Mouse (Mus musculus) urinary bladder, postnatal 10 days (tissue): ENCODE measurements around the gene Fbrs.
A peak's percentile ranks its signal among the peaks of the same experiment; 100 is the strongest.
"Not testable (repeated sequence)": the region's sequence is repeated elsewhere in the genome, so short reads cannot be mapped to it uniquely, and the experiment has no call there.

Experiments
- DNase-seq: peaks from one replicate; pipeline ENCODE4 v3.0.0; 2022; ENCODE audit warnings: low spot score

Fbrs gene

GRCm38 (mm10) chr7:127478635-127479317 lies at the start of gene Fbrs:
Gene Fbrs (plus strand): TSS chr7:127479199.
- DNase-seq, result peak; percentile 91

DNA sequence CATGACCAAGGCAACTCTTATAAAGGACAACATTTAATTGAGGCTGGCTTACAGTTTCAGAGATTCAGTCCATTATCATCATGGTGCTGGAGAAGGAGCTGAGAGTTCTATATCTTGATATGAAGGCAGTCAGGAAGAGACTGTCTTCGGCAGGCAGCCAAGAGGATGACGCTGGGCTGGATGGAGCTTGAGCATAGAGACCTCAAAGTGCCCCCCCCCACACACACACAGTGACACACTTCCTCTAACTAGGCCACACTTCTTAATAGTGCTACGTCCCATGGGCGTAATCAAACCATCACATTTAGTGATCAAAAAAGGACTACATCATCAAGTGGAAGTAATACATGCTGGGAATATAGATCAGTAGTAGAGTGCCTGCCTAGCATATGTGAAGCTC lies 43.8 kb upstream of the Fbrs start:
- DNase-seq, result no peak

DNA sequence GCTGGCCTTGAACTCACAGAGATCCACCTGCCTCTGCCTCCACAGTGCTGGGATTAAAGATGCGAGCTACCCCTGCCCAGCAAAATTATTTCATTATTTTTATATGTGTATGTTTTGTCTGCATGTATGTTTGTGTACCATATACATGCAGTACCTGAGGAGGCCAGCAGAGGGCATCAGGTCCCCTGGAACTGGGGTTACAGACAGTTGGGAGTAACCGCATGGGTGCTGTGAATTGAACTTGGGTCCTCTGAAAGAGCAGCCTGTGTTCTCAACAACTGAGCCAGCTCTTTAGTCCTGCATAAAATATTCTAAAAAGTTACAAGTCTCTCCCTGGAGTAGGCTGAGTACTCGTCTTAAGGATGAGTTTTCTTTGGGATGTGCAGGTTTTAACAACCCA lies 41.3 kb upstream of the Fbrs start:
- no peak for DNase-seq

DNA sequence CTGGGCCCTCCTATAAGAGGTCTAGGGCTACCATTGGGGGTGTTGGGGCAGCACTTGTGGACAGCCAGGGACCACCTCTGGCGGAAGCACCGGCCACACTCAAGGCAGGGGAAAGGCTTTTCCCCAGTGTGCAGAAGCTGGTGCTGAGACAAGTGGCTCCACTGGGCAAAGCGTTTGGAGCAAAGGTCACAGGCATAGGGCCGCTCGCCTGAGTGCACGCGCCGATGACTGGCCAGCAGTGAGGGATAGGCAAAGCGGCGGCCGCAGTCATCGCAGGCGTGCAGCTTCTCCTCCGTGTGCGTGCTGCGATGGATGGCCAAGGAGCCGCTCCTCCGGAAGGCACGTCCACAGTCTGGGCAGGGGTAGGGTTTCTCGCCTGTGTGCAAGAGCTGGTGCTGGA lies 35.0 kb upstream of the Fbrs start:
- DNase-seq, result no peak

DNA sequence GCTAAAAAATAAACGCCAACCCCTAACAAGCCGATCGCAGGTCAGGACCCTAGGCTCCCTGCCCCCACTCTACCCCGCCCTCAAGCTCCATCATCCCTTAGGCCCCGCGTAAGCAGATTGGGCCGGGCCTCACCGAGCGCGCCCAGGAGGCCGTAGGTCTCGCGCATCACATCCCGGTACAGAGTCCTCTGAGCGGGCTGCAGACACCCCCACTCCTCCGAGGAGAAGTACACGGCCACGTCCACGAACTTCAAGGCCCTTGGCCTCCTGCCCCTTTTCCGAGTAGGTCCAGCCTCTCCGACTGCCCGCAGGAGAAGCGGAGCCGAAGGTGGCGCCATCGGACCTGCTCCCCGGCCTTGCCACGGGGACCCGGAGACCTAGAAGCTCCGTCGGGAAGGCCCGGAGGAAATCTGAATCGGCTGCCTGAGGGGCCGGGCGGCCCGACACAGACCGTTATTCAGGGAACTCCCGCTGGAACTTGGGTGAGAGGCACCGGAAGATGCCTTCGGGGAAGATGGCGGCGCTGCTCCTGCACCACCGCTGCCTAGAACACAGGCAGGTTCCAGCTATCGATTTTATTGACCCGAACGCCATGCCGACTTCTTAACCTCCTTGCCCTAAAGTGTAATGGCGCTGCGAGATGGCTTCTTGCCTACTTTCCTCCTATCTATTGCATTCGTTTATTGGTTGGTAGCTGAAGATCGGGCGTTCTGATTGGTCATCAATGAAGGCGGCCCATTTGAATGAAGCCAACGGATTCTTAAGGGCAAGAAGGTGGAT lies 30.3 kb upstream of the Fbrs start, which contains the start of gene Zfp689:
TSS of gene Zfp689 (minus strand) at position 638 of the 780 bp plus-strand sequence.
- DNase-seq, result peak; percentile 59

DNA sequence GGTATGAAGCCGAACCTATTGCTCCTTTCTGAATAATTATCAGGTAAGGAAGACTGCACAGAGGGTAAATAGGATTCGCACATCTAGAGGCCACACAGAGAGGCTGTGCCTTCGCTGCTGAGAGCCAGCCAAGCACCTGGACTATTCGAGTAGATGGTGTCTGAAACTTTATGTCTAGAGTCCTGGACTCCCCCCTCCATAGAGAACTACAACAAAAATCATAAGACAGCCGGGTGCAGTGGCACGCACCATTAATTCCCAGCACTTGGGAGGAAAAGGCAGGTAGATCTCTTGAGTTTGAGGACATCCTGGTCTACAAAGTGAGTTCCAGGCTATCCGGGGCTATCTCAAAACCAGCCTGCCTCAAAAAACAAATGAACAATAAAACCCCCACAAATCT lies 29.0 kb upstream of the Fbrs start:
- no peak for DNase-seq

GRCm38 (mm10) chr7:127453056-127453455 lies 25.9 kb upstream of the Fbrs start:
- no peak for DNase-seq

GRCm38 (mm10) chr7:127454905-127455304 lies 24.1 kb upstream of the Fbrs start:
- no peak for DNase-seq

GRCm38 (mm10) chr7:127458371-127459122 lies 20.5 kb upstream of the Fbrs start:
- DNase-seq, result not testable (repeated sequence)

GRCm38 (mm10) chr7:127459311-127459710 lies 19.7 kb upstream of the Fbrs start, which contains the start of gene Prr14:
Gene Prr14 (plus strand): TSS chr7:127459611.
- not testable (repeated sequence) for DNase-seq

DNA sequence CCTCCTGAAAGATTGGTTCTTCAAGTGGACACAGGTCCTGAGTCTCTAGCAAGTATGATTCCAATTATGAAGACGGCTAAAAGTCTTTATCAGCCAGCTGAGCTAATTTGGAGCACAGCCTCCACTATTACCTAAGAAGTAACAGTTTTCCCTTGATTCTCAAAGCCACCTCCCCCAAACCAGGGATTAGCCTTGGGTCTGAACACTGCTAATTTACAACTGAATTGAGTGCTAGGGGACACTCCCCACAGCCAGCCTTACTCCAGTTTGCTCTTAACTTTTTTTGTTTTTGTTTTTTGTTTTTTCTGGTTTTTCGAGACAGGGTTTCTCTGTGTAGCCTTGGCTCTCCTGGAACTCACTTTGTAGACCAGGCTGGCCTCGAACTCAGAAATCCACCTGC lies 13.8 kb upstream of the Fbrs start:
- no peak for DNase-seq

DNA sequence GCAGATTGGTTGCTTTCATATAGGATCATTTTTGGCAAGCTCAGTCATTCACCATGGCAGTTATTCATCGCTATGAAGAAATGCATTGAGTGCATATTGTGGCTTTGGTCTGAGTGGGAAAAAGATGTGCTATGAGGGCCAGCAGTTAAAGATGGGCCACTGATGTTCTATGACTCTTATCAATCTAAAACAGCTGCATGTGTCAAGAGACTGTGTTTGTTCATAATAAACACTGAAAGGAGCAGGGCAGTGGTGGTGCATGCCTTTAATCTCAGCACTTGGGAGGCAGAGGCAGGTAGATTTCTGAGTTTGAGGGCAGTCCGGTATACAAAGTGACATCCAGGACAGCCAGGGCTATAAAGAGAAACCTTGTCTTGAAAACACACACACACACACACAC lies 13.3 kb upstream of the Fbrs start:
- not testable (repeated sequence) for DNase-seq

DNA sequence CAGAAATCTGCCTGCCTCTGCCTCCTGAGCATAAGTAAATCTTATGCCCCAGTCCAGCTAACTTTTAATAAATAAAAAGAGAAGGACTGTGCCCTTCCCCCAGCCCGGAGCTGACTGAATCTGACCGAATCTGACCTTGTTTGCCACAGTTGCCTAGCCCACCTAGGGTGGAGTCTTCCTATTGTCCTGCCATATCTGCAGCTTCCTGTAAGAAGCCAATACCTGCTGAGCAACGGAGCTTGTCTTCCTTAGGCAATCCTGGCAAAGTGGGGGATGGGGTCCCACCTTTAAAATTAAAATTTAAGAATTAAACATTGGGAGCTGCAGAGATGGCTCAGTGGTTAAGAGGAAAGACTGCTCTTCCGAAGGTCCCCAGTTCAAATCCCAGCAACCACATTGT lies 12.4 kb upstream of the Fbrs start:
- no peak for DNase-seq

GRCm38 (mm10) chr7:127470011-127470715 lies 8.8 kb upstream of the Fbrs start:
- no peak for DNase-seq

DNA sequence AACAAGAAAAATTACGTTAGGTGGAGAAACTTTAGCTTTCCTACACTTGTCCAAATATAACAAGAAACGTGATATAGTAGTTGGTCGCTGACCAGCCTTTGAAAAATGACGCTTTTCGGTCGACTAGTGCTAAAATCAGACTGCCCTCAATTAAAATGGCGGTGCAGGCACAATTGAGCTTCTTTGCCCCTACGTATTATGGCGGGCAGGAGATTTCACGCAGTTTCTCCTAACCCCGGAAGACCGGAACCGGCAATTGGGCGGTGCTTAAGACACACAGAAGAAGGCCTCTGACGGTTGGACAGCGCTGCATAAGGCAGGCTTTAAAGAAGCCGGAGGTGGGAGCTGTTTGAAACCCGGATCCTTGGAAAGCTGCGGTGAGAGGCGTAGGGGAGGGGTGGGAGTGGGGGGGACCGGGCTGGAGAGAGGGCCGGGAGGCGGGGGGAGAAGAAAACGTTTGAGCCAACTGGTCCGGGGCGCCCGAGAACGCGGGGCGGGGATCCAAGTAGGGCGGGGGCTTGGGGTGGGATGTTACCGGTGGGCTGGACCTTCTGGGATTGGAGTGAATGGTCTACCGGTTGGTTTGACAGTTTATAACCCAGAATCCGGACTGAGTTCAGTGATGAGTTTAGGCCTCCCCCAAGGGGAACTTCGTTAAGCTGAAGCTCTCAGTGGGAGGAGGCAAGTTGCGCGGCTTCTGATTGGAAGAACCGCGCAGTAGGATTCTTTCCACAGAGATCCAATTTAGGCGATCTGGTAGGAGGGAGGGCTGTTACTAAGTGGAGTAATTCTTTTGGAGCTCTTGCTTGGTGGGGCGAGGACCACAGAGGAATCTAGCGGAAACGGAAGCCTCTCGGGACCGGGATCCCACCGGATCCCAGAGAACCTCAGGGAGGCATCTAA lies 8.0 kb upstream of the Fbrs start:
- DNase-seq, result peak; percentile 42

DNA sequence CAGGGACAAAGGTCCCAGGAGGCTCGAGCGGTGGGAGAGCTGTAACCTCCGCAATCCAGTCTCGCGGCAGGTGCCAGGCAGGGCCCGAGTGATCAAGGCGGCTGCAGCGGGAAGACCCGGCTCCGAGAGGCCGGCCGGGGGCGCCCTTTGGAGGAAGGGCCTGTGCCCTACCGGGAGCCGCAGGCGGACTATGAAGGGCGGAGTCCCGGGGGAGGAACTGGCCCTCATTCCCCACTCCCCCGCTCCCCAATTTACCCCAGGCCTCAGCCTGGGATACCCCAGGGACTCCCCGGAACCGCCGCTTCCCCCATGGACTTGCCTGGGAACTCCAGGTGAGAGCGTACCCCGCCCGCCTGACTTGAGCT lies 7.4 kb upstream of the Fbrs start:
- DNase-seq, result no peak

DNA sequence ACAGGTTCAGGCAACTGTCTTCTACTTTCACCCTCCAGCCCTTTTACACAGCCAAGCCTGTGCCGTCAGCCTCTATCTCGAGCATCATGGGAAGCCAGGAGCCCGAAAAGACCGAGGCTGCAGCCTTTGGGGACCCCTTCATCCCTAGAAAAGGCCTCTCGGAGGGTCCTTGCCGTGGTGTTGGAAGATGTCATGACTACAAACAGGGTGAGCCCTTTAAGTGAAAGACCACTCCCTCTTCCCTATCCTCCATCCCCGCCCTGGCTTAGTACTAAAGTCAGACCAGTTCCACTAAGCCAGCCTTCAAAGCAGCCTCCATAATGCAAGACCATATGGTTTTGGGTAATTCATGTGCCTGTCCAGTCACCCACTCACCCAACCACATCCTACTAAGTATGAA lies 6.9 kb upstream of the Fbrs start:
- no peak for DNase-seq

DNA sequence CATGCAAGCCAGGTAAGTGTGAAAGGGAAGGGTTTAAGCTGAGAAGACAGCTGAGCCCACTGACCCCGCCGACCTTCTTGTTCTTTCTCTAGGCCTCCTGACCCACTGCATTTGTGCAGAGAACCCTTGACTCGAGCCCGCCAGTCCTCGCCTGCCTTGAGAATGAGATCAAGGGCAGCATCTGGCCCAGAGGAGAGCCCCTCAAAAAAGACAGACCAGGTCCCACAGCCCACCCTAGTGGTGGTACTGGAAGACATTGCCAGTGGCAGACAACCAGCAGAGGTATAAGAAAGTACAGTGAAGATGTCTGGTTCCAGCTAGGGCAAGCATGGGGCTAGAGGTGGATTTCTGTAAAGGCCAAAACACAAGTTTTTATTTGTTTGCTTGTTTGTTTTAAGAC lies 5.3 kb upstream of the Fbrs start:
- DNase-seq, result no peak

GRCm38 (mm10) chr7:127474378-127475070 lies 4.5 kb upstream of the Fbrs start:
- DNase-seq, result no peak

GRCm38 (mm10) chr7:127475186-127475740 lies 3.7 kb upstream of the Fbrs start:
- no peak for DNase-seq
